In genomic region chr11:117027681-117028080, GRCm38 (mm10) we compare ENCODE assay signal across 10 mouse cellular contexts.
DNase-seq lines count a peak whose midpoint lies in the region; ATAC-seq and TF ChIP-seq lines count a peak whose summit lies in the region.
"Had no signal": no experiment of that assay in that cellular context is flagged by ENCODE, and none has a peak within 500 bp of the region (broad histone marks: within the 10 kb centered on the region; RNA-seq: fewer than 3 reads in every experiment).

No protein-coding gene starts in this region.

- no peak overlapping the region for H3K4me3 ChIP-seq in intestine, embryonic 15.5 days (replicated peaks)
- H3K4me3 ChIP-seq in intestine, postnatal 0 days (ENCODE audit: low read depth, low read length), result no peak overlapping the region
- peak overlapping the region; percentile 27 for H3K4me3 ChIP-seq in ES-Bruce4 (ENCODE audit: low read depth, low read length)
- no peak overlapping the region for H3K4me3 ChIP-seq in embryonic facial prominence, embryonic 10.5 days
- H3K4me3 ChIP-seq in liver, embryonic 15.5 days (replicated peaks), result no peak overlapping the region
- H3K4me3 ChIP-seq: limb, embryonic 15.5 days had no signal

- 0 out of 2 replicates have a peak, but pooled peaks cover 8% of the 10 kb centered on the region for H3K27me3 ChIP-seq in intestine, embryonic 15.5 days (replicated peaks)
- H3K27me3 ChIP-seq in intestine, postnatal 0 days (replicated peaks; ENCODE audit: control insufficient read depth, insufficient read depth, low read length), result no peaks in the 10 kb centered on the region
- no peaks in the 10 kb centered on the region for H3K27me3 ChIP-seq in ES-Bruce4 (ENCODE audit: control insufficient read depth, insufficient read depth, low read length, poor library complexity, severe bottlenecking)
- H3K27me3 ChIP-seq in embryonic facial prominence, embryonic 10.5 days (replicated peaks; ENCODE audit: low read depth, poor library complexity, severe bottlenecking), result peaks cover 21% of the 10 kb centered on the region
- no peaks in the 10 kb centered on the region; the same call in 1 of the 2 replicates for H3K27me3 ChIP-seq in liver, embryonic 15.5 days

- 43% methylated on average over 10 of the region's 10 CpGs for WGBS in intestine, embryonic 15.5 days
- WGBS in intestine, postnatal 0 days, result 43% methylated on average over 10 of the region's 10 CpGs
- 46% methylated on average over 10 of the region's 10 CpGs for WGBS in embryonic facial prominence, embryonic 10.5 days
- WGBS in liver, embryonic 15.5 days (ENCODE audit: insufficient replicate concordance), result 19% methylated on average over 10 of the region's 10 CpGs

- H3K9me3 ChIP-seq in intestine, embryonic 15.5 days, result no peaks in the 10 kb centered on the region
- H3K9me3 ChIP-seq in intestine, postnatal 0 days (ENCODE audit: control insufficient read depth), result no peaks in the 10 kb centered on the region
- no peaks in the 10 kb centered on the region; the same call in 1 of the 2 replicates for H3K9me3 ChIP-seq in ES-Bruce4 (replicated peaks; ENCODE audit: control insufficient read depth, insufficient read depth, low read length, poor library complexity, severe bottlenecking)
- peaks cover 9% of the 10 kb centered on the region; the same call in 1 of the 2 replicates for H3K9me3 ChIP-seq in embryonic facial prominence, embryonic 10.5 days
- peaks cover 7% of the 10 kb centered on the region; the same call in 1 of the 2 replicates for H3K9me3 ChIP-seq in liver, embryonic 15.5 days (replicated peaks)
- H3K9me3 ChIP-seq: limb, embryonic 15.5 days had no signal

- peak; percentile 23; the same call in 1 of the 2 replicates for ATAC-seq in intestine, embryonic 15.5 days
- no peak for ATAC-seq in intestine, postnatal 0 days
- ATAC-seq in liver, embryonic 15.5 days (ENCODE audit: insufficient read depth), result peak; percentile 80
- ATAC-seq in cerebellum, adult (ENCODE audit: insufficient number of reproducible peaks, low FRiP score, low TSS enrichment), result no peak

- no peak for TF ChIP-seq CTCF in intestine, postnatal 0 days (IDR thresholded peaks at IDR 0.05; ENCODE audit: low read depth)
- TF ChIP-seq CTCF in ES-Bruce4 (IDR thresholded peaks at IDR 0.05; ENCODE audit: low read depth, low read length), result no peak

- H3K36me3 ChIP-seq in intestine, embryonic 15.5 days, result no peaks in the 10 kb centered on the region
- H3K36me3 ChIP-seq in intestine, postnatal 0 days (ENCODE audit: control insufficient read depth, insufficient read depth), result no peaks in the 10 kb centered on the region
- H3K36me3 ChIP-seq in ES-Bruce4 (ENCODE audit: control insufficient read depth, insufficient read depth, low read length, poor library complexity, severe bottlenecking), result no peaks in the 10 kb centered on the region
- no peaks in the 10 kb centered on the region for H3K36me3 ChIP-seq in embryonic facial prominence, embryonic 10.5 days (replicated peaks)
- H3K36me3 ChIP-seq in liver, embryonic 15.5 days (replicated peaks), result no peaks in the 10 kb centered on the region
- H3K36me3 ChIP-seq: limb, embryonic 15.5 days had no signal

- no peak overlapping the region for H3K4me2 ChIP-seq in intestine, embryonic 15.5 days (replicated peaks)
- no peak overlapping the region for H3K4me2 ChIP-seq in intestine, postnatal 0 days (replicated peaks; ENCODE audit: low read depth)
- peak overlapping the region; percentile 39 for H3K4me2 ChIP-seq in liver, embryonic 15.5 days
- H3K4me2 ChIP-seq: limb, embryonic 15.5 days had no signal

- no peak for TF ChIP-seq POLR2A in ES-Bruce4 (IDR thresholded peaks at IDR 0.05; ENCODE audit: insufficient read depth, low read length)

- DNase-seq in embryonic facial prominence, embryonic 10.5 days (ENCODE audit: low spot score), result no peak
- no peak for DNase-seq in cerebellum, adult 18-20 months
- no peak for DNase-seq in kidney, postnatal 25 days
- DNase-seq: kidney, postnatal 10 days had no signal

- H3K9ac ChIP-seq in intestine, embryonic 15.5 days, result no peak overlapping the region
- no peak overlapping the region for H3K9ac ChIP-seq in intestine, postnatal 0 days (ENCODE audit: low read depth, low read length)
- 0 out of 2 replicates have a peak overlapping the region, but pooled peaks have one; percentile 21 for H3K9ac ChIP-seq in ES-Bruce4 (ENCODE audit: low read depth, poor library complexity, severe bottlenecking)
- no peak overlapping the region for H3K9ac ChIP-seq in liver, embryonic 15.5 days
- H3K9ac ChIP-seq: limb, embryonic 15.5 days had no signal

- peaks cover 11% of the 10 kb centered on the region for H3K4me1 ChIP-seq in intestine, embryonic 15.5 days (replicated peaks)
- H3K4me1 ChIP-seq in intestine, postnatal 0 days (replicated peaks; ENCODE audit: control insufficient read depth, insufficient read depth, low read length), result 0 out of 2 replicates have a peak, but pooled peaks cover 3% of the 10 kb centered on the region
- peaks cover 2% of the 10 kb centered on the region for H3K4me1 ChIP-seq in ES-Bruce4 (ENCODE audit: control insufficient read depth, insufficient read depth, low read length)
- peaks cover 22% of the 10 kb centered on the region for H3K4me1 ChIP-seq in embryonic facial prominence, embryonic 10.5 days
- H3K4me1 ChIP-seq in liver, embryonic 15.5 days (replicated peaks), result peaks cover 54% of the 10 kb centered on the region

- TF ChIP-seq EP300 in ES-Bruce4 (IDR thresholded peaks at IDR 0.05; ENCODE audit: insufficient read depth, low read depth, low read length), result no peak

- no peak overlapping the region for H3K27ac ChIP-seq in intestine, embryonic 15.5 days
- no peak overlapping the region for H3K27ac ChIP-seq in intestine, postnatal 0 days (ENCODE audit: low read depth, low read length)
- no peak overlapping the region for H3K27ac ChIP-seq in ES-Bruce4 (ENCODE audit: insufficient read depth, low read length)
- H3K27ac ChIP-seq in embryonic facial prominence, embryonic 10.5 days (replicated peaks), result peak overlapping the region; percentile 25; the same call in 1 of the 2 replicates
- peak overlapping the region; percentile 48; the same call in 1 of the 2 replicates for H3K27ac ChIP-seq in liver, embryonic 15.5 days (replicated peaks)
- H3K27ac ChIP-seq: limb, embryonic 15.5 days had no signal

Comparison
In these comparisons a context has a peak if more than half of its experiments do, and no peak if none do; other contexts are left out.
1. ATAC-seq: peak in intestine, embryonic 15.5 days (single experiment) and liver, embryonic 15.5 days (single experiment); none in intestine, postnatal 0 days (single experiment) and cerebellum, adult (single experiment).
2. H3K27ac ChIP-seq: peak in embryonic facial prominence, embryonic 10.5 days (single experiment) and liver, embryonic 15.5 days (single experiment); none in intestine, embryonic 15.5 days (single experiment), intestine, postnatal 0 days (single experiment) and ES-Bruce4 (single experiment).